Mouse (Mus musculus) hindbrain, embryonic 16.5 days (tissue): Measurements from ENCODE around the gene Olfr282. TPM values are rescaled to one million over a fixed set of nuclear protein-coding genes. Genes with fewer than 3 reads are reported as not detected.
"Not testable (repeated sequence)": the region's sequence is repeated elsewhere in the genome, so short reads cannot be mapped to it uniquely, and the experiment has no call there.

ENCODE experiments used
- ATAC-seq: fragments of 200-750 bp; cut with Nextera tagmentation; 2 replicates; pipeline ENCODE4 v1.8.0; 2017; ENCODE audit warnings: moderate TSS enrichment, moderate library complexity
- H3K27ac ChIP-seq: fragments of 300-500 bp; sonication (generic); 2 replicates; pipeline ENCODE4 v1.5.1; 2014; ENCODE audit warnings: low read depth, mild to moderate bottlenecking, control low read depth, low read length, moderate library complexity
- H3K27me3 ChIP-seq: fragments of 300-500 bp; sonication (generic); replicated peaks from 2 replicates; pipeline ENCODE4 v1.6.1; 2014; ENCODE audit warnings: low read length; ENCODE audit not compliant: control insufficient read depth, insufficient read depth
- H3K36me3 ChIP-seq: fragments of 300-500 bp; sonication (generic); 2 replicates; pipeline ENCODE4 v1.6.1; 2014; ENCODE audit warnings: mild to moderate bottlenecking, low read length, moderate library complexity, mixed read lengths; ENCODE audit not compliant: control insufficient read depth, insufficient read depth
- H3K4me1 ChIP-seq: fragments of 300-500 bp; sonication (generic); 2 replicates; pipeline ENCODE4 v1.6.1; 2014; ENCODE audit warnings: low read depth, low read length; ENCODE audit not compliant: control insufficient read depth, insufficient read depth
- H3K4me2 ChIP-seq: fragments of 300-500 bp; sonication (generic); 2 replicates; pipeline ENCODE4 v1.6.1; 2014; ENCODE audit warnings: mild to moderate bottlenecking, low read length, control low read depth, moderate library complexity
- H3K4me3 ChIP-seq: fragments of 300-500 bp; sonication (generic); 2 replicates; pipeline ENCODE4 v1.5.1; 2014; ENCODE audit warnings: mild to moderate bottlenecking, low read length, control low read depth, moderate library complexity
- H3K9ac ChIP-seq: fragments of 300-500 bp; sonication (generic); 2 replicates; pipeline ENCODE4 v1.6.1; 2014; ENCODE audit warnings: low read depth, mild to moderate bottlenecking, control low read depth, low read length, moderate library complexity
- H3K9me3 ChIP-seq: fragments of 300-500 bp; sonication (generic); 2 replicates; pipeline ENCODE4 v1.6.1; 2014; ENCODE audit warnings: mild to moderate bottlenecking, low read length, moderate library complexity; ENCODE audit not compliant: control insufficient read depth
- WGBS: fragments of 180-500 bp; shearing (Covaris S2); extraction: QIAGEN DNeasy Blood & Tissue Kit; methylation state at CpG from one replicate; pipeline ENCODE4 v1.1.7; 2014; 5-methylcytosine and 5-hydroxymethylcytosine counted together
- polyA plus RNA-seq: library from polyadenylated mRNA; unstranded; fragments of >200 nt; fragmentation: Nextera tagmentation; extraction: Ambion mirVana; gene quantifications from 2 replicates; pipeline ENCODE4 v1.2.1, GENCODE M21; 2015

Gene Olfr282
- polyA plus RNA-seq, 1 experiment from 2014 or later = not detected

GRCm38 (mm10) chr15:98410249-98410648, 20.8 kb upstream of the Olfr282 start:
- WGBS = 96% methylated on average over 9 of the region's 9 CpGs
- no peak overlapping the region for H3K27ac ChIP-seq

GRCm38 (mm10) chr15:98415996-98416395, 15.0 kb upstream of the Olfr282 start:
- Histone ChIP-seq H3K27me3 (no peaks in the 10 kb centered on the region), H3K36me3 (no peaks in the 10 kb centered on the region), H3K4me2 (no peak overlapping the region), H3K9ac (no peak overlapping the region), H3K9me3 (no peaks in the 10 kb centered on the region), H3K27ac (no peak overlapping the region), H3K4me1 (no peaks in the 10 kb centered on the region), H3K4me3 (no peak overlapping the region)
- 74% methylated on average over 4 of the region's 4 CpGs for WGBS
- ATAC-seq = no peak

More at GRCm38 (mm10) chr15:98410249-98410648, 20.8 kb upstream of the Olfr282 start:
- Histone ChIP-seq H3K9ac (no peak overlapping the region), H3K36me3 (no peaks in the 10 kb centered on the region), H3K27me3 (no peaks in the 10 kb centered on the region), H3K4me2 (no peak overlapping the region), H3K4me3 (no peak overlapping the region), H3K4me1 (no peaks in the 10 kb centered on the region), H3K9me3 (no peaks in the 10 kb centered on the region)
- ATAC-seq = no peak

GRCm38 (mm10) chr15:98416802-98417201, 14.2 kb upstream of the Olfr282 start:
- not testable (repeated sequence) for ATAC-seq, H3K4me1 ChIP-seq, H3K27me3 ChIP-seq, H3K4me2 ChIP-seq, H3K27ac ChIP-seq, H3K9ac ChIP-seq, H3K36me3 ChIP-seq, H3K4me3 ChIP-seq, H3K9me3 ChIP-seq

GRCm38 (mm10) chr15:98417285-98417684, 13.7 kb upstream of the Olfr282 start:
- H3K4me2 ChIP-seq, H3K9ac ChIP-seq, H3K27me3 ChIP-seq, H3K4me1 ChIP-seq, H3K36me3 ChIP-seq, H3K4me3 ChIP-seq, ATAC-seq, H3K9me3 ChIP-seq, H3K27ac ChIP-seq: not testable (repeated sequence)
- 29% methylated on average over 1 of the region's 3 CpGs for WGBS

GRCm38 (mm10) chr15:98418096-98418495, 12.9 kb upstream of the Olfr282 start:
- H3K36me3 ChIP-seq = no peaks in the 10 kb centered on the region
- H3K9me3 ChIP-seq = no peaks in the 10 kb centered on the region

GRCm38 (mm10) chr15:98420897-98421296, 10.1 kb upstream of the Olfr282 start:
- Histone ChIP-seq H3K27me3 (no peaks in the 10 kb centered on the region), H3K4me3 (no peak overlapping the region), H3K27ac (no peak overlapping the region), H3K4me2 (no peak overlapping the region), H3K4me1 (no peaks in the 10 kb centered on the region), H3K9me3 (no peaks in the 10 kb centered on the region), H3K36me3 (no peaks in the 10 kb centered on the region), H3K9ac (no peak overlapping the region)
- 65% methylated on average over 4 of the region's 4 CpGs for WGBS
- no peak for ATAC-seq

More at GRCm38 (mm10) chr15:98418096-98418495, 12.9 kb upstream of the Olfr282 start:
- H3K4me2 ChIP-seq = no peak overlapping the region
- H3K4me1 ChIP-seq = no peaks in the 10 kb centered on the region
- no peak overlapping the region for H3K27ac ChIP-seq
- WGBS = 74% methylated on average over 7 of the region's 7 CpGs
- H3K27me3 ChIP-seq = no peaks in the 10 kb centered on the region
- no peak for ATAC-seq
- no peak overlapping the region for H3K9ac ChIP-seq
- H3K4me3 ChIP-seq = no peak overlapping the region

- no peak for ATAC-seq
- no peak overlapping the region for H3K9ac ChIP-seq
- no peak overlapping the region for H3K27ac ChIP-seq
- H3K4me3 ChIP-seq = no peak overlapping the region
- H3K9me3 ChIP-seq = no peaks in the 10 kb centered on the region
- H3K36me3 ChIP-seq = no peaks in the 10 kb centered on the region
- H3K4me1 ChIP-seq = no peaks in the 10 kb centered on the region
- WGBS = 68% methylated on average over 14 of the region's 14 CpGs
- H3K27me3 ChIP-seq = no peaks in the 10 kb centered on the region
- H3K4me2 ChIP-seq = no peak overlapping the region
Observed at GRCm38 (mm10) chr15:98424326-98424725, 6.7 kb upstream of the Olfr282 start.

- Histone ChIP-seq H3K27ac (no peak overlapping the region), H3K4me2 (no peak overlapping the region), H3K9ac (no peak overlapping the region), H3K36me3 (no peaks in the 10 kb centered on the region), H3K4me3 (no peak overlapping the region), H3K27me3 (no peaks in the 10 kb centered on the region), H3K4me1 (no peaks in the 10 kb centered on the region), H3K9me3 (no peaks in the 10 kb centered on the region)
- ATAC-seq = no peak
- 72% methylated on average over 6 of the region's 6 CpGs for WGBS
Observed at GRCm38 (mm10) chr15:98424753-98425152, 6.3 kb upstream of the Olfr282 start.

GRCm38 (mm10) chr15:98425188-98425587, 5.8 kb upstream of the Olfr282 start:
- no peak overlapping the region for H3K4me3 ChIP-seq
- H3K36me3 ChIP-seq = no peaks in the 10 kb centered on the region
- no peaks in the 10 kb centered on the region for H3K27me3 ChIP-seq
- 74% methylated on average over 7 of the region's 7 CpGs for WGBS
- H3K27ac ChIP-seq = no peak overlapping the region
- no peak overlapping the region for H3K9ac ChIP-seq
- no peak for ATAC-seq
- no peaks in the 10 kb centered on the region for H3K9me3 ChIP-seq
- H3K4me2 ChIP-seq = no peak overlapping the region
- no peaks in the 10 kb centered on the region for H3K4me1 ChIP-seq

- Histone ChIP-seq H3K4me2 (no peak overlapping the region), H3K27ac (no peak overlapping the region), H3K4me3 (no peak overlapping the region), H3K9me3 (no peaks in the 10 kb centered on the region), H3K9ac (no peak overlapping the region), H3K27me3 (no peaks in the 10 kb centered on the region), H3K4me1 (no peaks in the 10 kb centered on the region), H3K36me3 (no peaks in the 10 kb centered on the region)
- no peak for ATAC-seq
- WGBS = 77% methylated on average over 3 of the region's 3 CpGs
Observed at GRCm38 (mm10) chr15:98444561-98444960, 13.5 kb downstream of the Olfr282 start.
